Mouse (Mus musculus) spleen, adult 2 months (tissue): ENCODE data around the gene Ascc2.

ENCODE experiments used
- CTCF ChIP-seq: fragments of 200-500 bp; IDR thresholded peaks from 2 replicates; pipeline ENCODE4 v1.5.1; 2011; ENCODE audit warnings: mild to moderate bottlenecking, inconsistent platforms; ENCODE audit not compliant: insufficient read depth, insufficient read length, insufficient replicate concordance; ENCODE audit errors: extremely low read depth
- POLR2A ChIP-seq: fragments of 200-500 bp; IDR thresholded peaks from 2 replicates; pipeline ENCODE4 v1.6.1; 2011; ENCODE audit warnings: low read depth, low read length, inconsistent platforms

GRCm38 (mm10) chr11:4674593-4674992 lies 37.0 kb downstream of the Ascc2 start:
- TF ChIP-seq CTCF, result no peak
- no peak for TF ChIP-seq POLR2A
